Mouse (Mus musculus): Measurements from ENCODE around the gene Nrf1. TPM values are rescaled to one million over a fixed set of nuclear protein-coding genes. Genes with fewer than 3 reads are reported as not detected.

The Nrf1 gene
- polyA plus RNA-seq, 1 experiment from 2014 or later: 32.0 TPM

- WGBS: 69% methylated on average over 2 of the region's 2 CpGs
- no peak overlapping the region for H3K9ac ChIP-seq (ENCODE audit: low read depth, low read length)
Observed at GRCm38 (mm10) chr6:30085351-30085750, 37.6 kb downstream of the Nrf1 start.

DNA sequence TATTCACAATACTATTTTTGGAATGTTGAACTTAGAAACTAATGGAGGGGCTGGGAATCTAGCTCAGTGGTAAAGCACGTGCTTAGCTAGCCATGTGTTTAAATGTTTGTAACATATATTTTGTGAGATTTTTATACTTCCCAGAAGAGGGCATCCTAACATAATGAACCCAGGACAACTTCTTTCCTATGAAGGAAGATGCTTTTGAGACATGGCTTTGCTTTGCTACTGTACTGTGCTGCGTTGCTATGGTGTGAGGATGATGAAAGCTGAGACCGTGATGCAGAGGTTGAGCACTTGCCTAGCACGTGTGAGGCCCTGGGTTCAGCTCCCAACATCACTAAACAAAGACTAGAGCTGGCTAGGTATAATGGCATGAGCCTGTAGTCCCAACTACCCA is 43.4 kb downstream of the Nrf1 start:
- DNase-seq (ENCODE audit: low spot score) (peak; percentile 28), ATAC-seq (replicated peaks; ENCODE audit: low FRiP score, low read depth) (no peak)
- Histone ChIP-seq H3K9ac (ENCODE audit: low read depth, low read length) (no peak overlapping the region), H3K4me3 (replicated peaks; ENCODE audit: low read depth, low read length) (no peak overlapping the region), H3K27ac (no peak overlapping the region), H3K36me3 (ENCODE audit: insufficient read depth, low read length) (peaks cover 15% of the 10 kb centered on the region; the same call in 1 of the 2 replicates), H3K4me2 (ENCODE audit: low read length) (no peak overlapping the region), H3K9me3 (replicated peaks; ENCODE audit: low read length) (no peaks in the 10 kb centered on the region), H3K4me1 (replicated peaks; ENCODE audit: insufficient read depth, low read length) (no peaks in the 10 kb centered on the region), H3K27me3 (ENCODE audit: insufficient read depth, low read length) (no peaks in the 10 kb centered on the region)
- peak; percentile 45 for TF ChIP-seq CTCF (IDR thresholded peaks at IDR 0.05; ENCODE audit: low read depth)
- WGBS: 65% methylated on average over 4 of the region's 4 CpGs

More at GRCm38 (mm10) chr6:30085351-30085750, 37.6 kb downstream of the Nrf1 start:
- no peaks in the 10 kb centered on the region for H3K9me3 ChIP-seq (replicated peaks; ENCODE audit: low read length)
- H3K27me3 ChIP-seq (ENCODE audit: insufficient read depth, low read length): no peaks in the 10 kb centered on the region
- no peak overlapping the region for H3K4me2 ChIP-seq (ENCODE audit: low read length)
- no peak overlapping the region for H3K4me3 ChIP-seq (replicated peaks; ENCODE audit: low read depth, low read length)
- no peak overlapping the region for H3K27ac ChIP-seq
- no peak for TF ChIP-seq CTCF (IDR thresholded peaks at IDR 0.05; ENCODE audit: low read depth)
- H3K36me3 ChIP-seq (ENCODE audit: insufficient read depth, low read length): no peaks in the 10 kb centered on the region
- DNase-seq (ENCODE audit: low spot score) (no peak), ATAC-seq (replicated peaks; ENCODE audit: low FRiP score, low read depth) (no peak)
- no peaks in the 10 kb centered on the region for H3K4me1 ChIP-seq (replicated peaks; ENCODE audit: insufficient read depth, low read length)

DNA sequence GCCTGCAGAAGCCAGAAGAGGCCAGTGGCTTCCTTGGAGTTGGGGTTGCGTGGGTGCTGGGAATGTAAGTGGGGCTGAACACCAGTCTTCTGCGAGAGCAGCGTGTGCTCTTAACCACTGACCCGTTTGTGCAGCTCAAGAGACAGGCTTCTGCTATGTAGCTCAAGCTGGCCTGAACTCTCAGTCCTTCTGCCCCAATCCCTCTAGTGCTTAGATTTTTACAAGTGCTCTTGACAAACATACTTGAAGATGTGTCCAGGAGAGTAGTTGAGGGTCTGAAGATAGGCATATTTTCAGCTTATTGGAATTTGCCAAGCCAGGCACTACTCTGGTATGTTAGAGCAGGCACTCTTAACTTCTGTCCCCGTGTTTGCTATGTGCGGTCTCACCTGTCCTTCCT is 45.0 kb downstream of the Nrf1 start:
- Histone ChIP-seq H3K27me3 (ENCODE audit: insufficient read depth, low read length) (no peaks in the 10 kb centered on the region), H3K9ac (ENCODE audit: low read depth, low read length) (no peak overlapping the region), H3K4me2 (ENCODE audit: low read length) (no peak overlapping the region), H3K4me3 (replicated peaks; ENCODE audit: low read depth, low read length) (no peak overlapping the region), H3K4me1 (replicated peaks; ENCODE audit: insufficient read depth, low read length) (no peaks in the 10 kb centered on the region), H3K36me3 (ENCODE audit: insufficient read depth, low read length) (peaks cover 28% of the 10 kb centered on the region), H3K9me3 (replicated peaks; ENCODE audit: low read length) (no peaks in the 10 kb centered on the region), H3K27ac (no peak overlapping the region)
- 94% methylated on average over 6 of the region's 6 CpGs for WGBS
- TF ChIP-seq CTCF (IDR thresholded peaks at IDR 0.05; ENCODE audit: low read depth): no peak
- no peak for ATAC-seq (replicated peaks; ENCODE audit: low FRiP score, low read depth)
- DNase-seq (ENCODE audit: low spot score): no peak

- Histone ChIP-seq H3K9me3 (replicated peaks; ENCODE audit: low read length) (no peaks in the 10 kb centered on the region), H3K4me1 (replicated peaks; ENCODE audit: insufficient read depth, low read length) (no peaks in the 10 kb centered on the region), H3K4me2 (ENCODE audit: low read length) (no peak overlapping the region), H3K27ac (no peak overlapping the region), H3K27me3 (ENCODE audit: insufficient read depth, low read length) (no peaks in the 10 kb centered on the region), H3K36me3 (ENCODE audit: insufficient read depth, low read length) (peaks cover 45% of the 10 kb centered on the region), H3K9ac (ENCODE audit: low read depth, low read length) (no peak overlapping the region), H3K4me3 (replicated peaks; ENCODE audit: low read depth, low read length) (no peak overlapping the region)
- ATAC-seq (replicated peaks; ENCODE audit: low FRiP score, low read depth) (no peak), DNase-seq (ENCODE audit: low spot score) (no peak)
- 84% methylated on average over 12 of the region's 12 CpGs for WGBS
- no peak for TF ChIP-seq CTCF (IDR thresholded peaks at IDR 0.05; ENCODE audit: low read depth)
Observed at GRCm38 (mm10) chr6:30101773-30102415, 54.1 kb downstream of the Nrf1 start.

- Histone ChIP-seq H3K4me2 (ENCODE audit: low read length) (no peak overlapping the region), H3K9me3 (replicated peaks; ENCODE audit: low read length) (no peaks in the 10 kb centered on the region), H3K36me3 (ENCODE audit: insufficient read depth, low read length) (peaks cover 37% of the 10 kb centered on the region), H3K4me1 (replicated peaks; ENCODE audit: insufficient read depth, low read length) (no peaks in the 10 kb centered on the region), H3K4me3 (replicated peaks; ENCODE audit: low read depth, low read length) (no peak overlapping the region), H3K27me3 (ENCODE audit: insufficient read depth, low read length) (no peaks in the 10 kb centered on the region), H3K9ac (ENCODE audit: low read depth, low read length) (no peak overlapping the region), H3K27ac (no peak overlapping the region)
- WGBS: 86% methylated on average over 2 of the region's 2 CpGs
- no peak for TF ChIP-seq CTCF (IDR thresholded peaks at IDR 0.05; ENCODE audit: low read depth)
- ATAC-seq (replicated peaks; ENCODE audit: low FRiP score, low read depth) (no peak), DNase-seq (ENCODE audit: low spot score) (no peak)
Observed at GRCm38 (mm10) chr6:30106091-30106490, 58.3 kb downstream of the Nrf1 start.

DNA sequence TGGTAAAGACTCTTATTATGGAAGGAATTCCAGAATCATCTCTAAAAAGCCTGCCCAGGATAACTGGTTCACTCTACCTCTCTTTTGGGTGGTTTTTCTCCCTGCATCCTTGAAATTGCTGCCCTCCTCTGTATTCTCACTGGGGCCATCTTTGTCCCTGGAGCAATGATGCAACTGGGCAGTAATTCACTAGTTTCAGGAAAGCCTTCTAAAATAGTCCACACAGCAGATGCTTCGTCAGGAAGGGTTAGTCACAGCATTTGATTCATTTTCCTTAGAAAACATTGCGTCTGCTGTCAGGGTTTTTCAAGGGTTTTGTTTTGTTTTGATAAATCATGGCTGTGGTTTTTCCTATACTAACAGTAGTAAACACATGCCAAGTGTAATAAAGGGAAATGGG is 59.7 kb downstream of the Nrf1 start:
- no peak overlapping the region for H3K4me2 ChIP-seq (ENCODE audit: low read length)
- H3K27ac ChIP-seq: no peak overlapping the region
- H3K27me3 ChIP-seq (ENCODE audit: insufficient read depth, low read length): no peaks in the 10 kb centered on the region
- H3K36me3 ChIP-seq (ENCODE audit: insufficient read depth, low read length): peaks cover 26% of the 10 kb centered on the region
- TF ChIP-seq CTCF (IDR thresholded peaks at IDR 0.05; ENCODE audit: low read depth): no peak
- H3K9me3 ChIP-seq (replicated peaks; ENCODE audit: low read length): no peaks in the 10 kb centered on the region
- no peak overlapping the region for H3K4me3 ChIP-seq (replicated peaks; ENCODE audit: low read depth, low read length)
- no peaks in the 10 kb centered on the region for H3K4me1 ChIP-seq (replicated peaks; ENCODE audit: insufficient read depth, low read length)
- DNase-seq (ENCODE audit: low spot score): peak; percentile 4
- no peak for ATAC-seq (replicated peaks; ENCODE audit: low FRiP score, low read depth)
- WGBS: 50% methylated on average over 2 of the region's 2 CpGs
- H3K9ac ChIP-seq (ENCODE audit: low read depth, low read length): no peak overlapping the region

Data from kidney, postnatal 0 days (tissue).